Mouse (Mus musculus) adrenal gland, adult 10 weeks (tissue): ENCODE measurements around the gene Ccdc34. TPM values are rescaled to one million over a fixed set of nuclear protein-coding genes. Genes with fewer than 3 reads are reported as not detected.

Experiments used
- polyA plus RNA-seq: library from polyadenylated mRNA; stranded (reverse); fragments of 350-450 nt; fragmentation: Illumina TruSeq; extraction: RNeasy Lipid Tissue Mini Kit (QIAGEN cat#74804); gene quantifications from one replicate; pipeline ENCODE4 v1.2.3, GENCODE M21; 2014; ENCODE audit warnings: low read depth, low replicate concordance

The Ccdc34 gene
- polyA plus RNA-seq: 28.1 TPM

DNA sequence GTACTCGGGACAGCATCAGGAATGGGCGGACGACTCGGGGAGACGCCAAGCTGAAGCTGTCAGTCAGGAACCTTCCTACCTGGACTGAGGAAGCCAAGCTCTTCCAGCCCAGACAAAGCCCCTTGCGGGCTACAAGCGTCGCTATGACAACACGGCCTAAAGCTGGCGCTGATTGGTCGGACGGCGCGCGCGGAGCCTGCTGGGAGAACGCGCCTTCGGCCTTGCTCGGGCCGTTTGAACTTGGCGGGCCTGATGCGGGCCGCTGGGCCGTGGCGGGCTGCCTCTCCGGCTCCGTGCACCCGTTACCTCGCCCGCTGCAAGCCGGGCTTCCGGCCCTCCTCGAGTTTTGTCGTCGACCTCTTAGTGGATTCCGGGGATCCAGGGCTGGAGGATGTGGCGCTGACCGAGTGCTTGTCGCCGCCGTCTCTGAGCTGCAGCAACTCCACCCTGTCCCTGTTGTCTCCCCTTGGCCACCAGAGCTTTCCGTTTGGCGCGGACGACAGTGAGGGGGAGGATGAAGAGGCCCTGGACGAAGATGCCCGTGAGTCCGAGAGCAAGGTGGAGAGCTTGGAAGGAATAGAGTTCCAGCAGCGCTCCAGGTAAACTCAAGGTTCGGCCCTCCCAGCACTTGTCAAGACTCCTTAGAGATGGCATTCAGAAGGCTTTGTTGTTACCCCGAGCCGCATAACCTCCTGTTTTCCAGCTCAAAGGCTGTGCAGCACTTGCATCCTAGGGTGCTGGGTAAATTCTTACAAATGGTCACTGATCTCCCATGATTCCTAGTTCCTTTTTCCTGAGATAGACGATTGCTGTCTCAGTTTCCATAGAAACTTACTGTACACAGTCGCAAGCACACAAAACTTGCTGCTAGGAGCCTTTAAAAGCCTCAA, at the start of gene Ccdc34:
Gene Ccdc34, plus strand, starts transcription at position 202 of the 890 bp plus-strand sequence.

Other genes starting within 250 kb of the Ccdc34 start
- 211 TPM for gene Lin7c, start 127.0 kb upstream of the Ccdc34 start, polyA plus RNA-seq
- 244 TPM for gene Lgr4, start 100.2 kb upstream of the Ccdc34 start, polyA plus RNA-seq